Mouse (Mus musculus): ENCODE data around the gene Limch1. TPM values are rescaled to one million over a fixed set of nuclear protein-coding genes. Genes with fewer than 3 reads are reported as not detected.

Gene Limch1
- total and polyA plus RNA-seq, 2 experiments: 0.13 to 0.55 TPM

DNA sequence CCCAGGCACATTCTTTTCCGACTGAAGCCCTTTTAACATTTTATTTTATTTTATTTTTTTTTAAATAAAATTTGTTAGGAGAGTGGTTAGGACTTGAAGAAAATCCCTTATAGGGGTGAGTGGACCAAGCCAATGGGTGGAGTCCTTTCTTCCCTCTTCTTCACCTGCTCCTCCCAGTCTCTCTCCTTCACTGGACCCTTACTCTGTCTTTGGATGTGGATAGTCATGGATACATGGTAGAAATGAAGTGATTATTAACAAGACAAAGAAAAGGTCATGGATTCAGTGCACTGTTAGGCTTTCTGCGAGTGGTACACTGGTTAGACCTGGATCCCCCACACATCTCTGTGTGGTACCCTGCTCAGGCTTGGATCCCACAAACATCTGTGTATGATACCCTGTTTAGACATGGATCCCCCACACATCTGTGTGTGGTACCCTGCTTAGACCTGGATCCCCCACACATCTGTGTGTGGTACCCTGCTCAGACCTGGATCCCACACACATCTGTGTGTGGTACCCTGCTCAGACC, 12.1 kb downstream of the Limch1 start:
- WGBS: 75% methylated on average over 2 of the region's 2 CpGs
- Histone ChIP-seq H3K4me1 (ENCODE audit: control insufficient read depth, insufficient read depth, low read length) (peaks cover 2% of the 10 kb centered on the region; the same call in 1 of the 2 replicates), H3K4me3 (ENCODE audit: insufficient read depth, low read depth, low read length) (no peak overlapping the region), H3K9ac (ENCODE audit: low read depth, low read length) (no peak overlapping the region), H3K27me3 (ENCODE audit: control insufficient read depth, insufficient read depth, low read length) (no peaks in the 10 kb centered on the region), H3K36me3 (ENCODE audit: control insufficient read depth, insufficient read depth, low read length) (no peaks in the 10 kb centered on the region), H3K79me2 (ENCODE audit: control insufficient read depth, insufficient read depth, low read length) (no peaks in the 10 kb centered on the region), H3K27ac (replicated peaks; ENCODE audit: insufficient read depth, low read depth, low read length) (no peak overlapping the region)
- no peak for DNase-seq (ENCODE audit: extremely low read depth, low read depth, low spot score)
- TF ChIP-seq POLR2A (IDR thresholded peaks at IDR 0.05; ENCODE audit: extremely low read depth, insufficient read depth, low read length): no peak

DNA sequence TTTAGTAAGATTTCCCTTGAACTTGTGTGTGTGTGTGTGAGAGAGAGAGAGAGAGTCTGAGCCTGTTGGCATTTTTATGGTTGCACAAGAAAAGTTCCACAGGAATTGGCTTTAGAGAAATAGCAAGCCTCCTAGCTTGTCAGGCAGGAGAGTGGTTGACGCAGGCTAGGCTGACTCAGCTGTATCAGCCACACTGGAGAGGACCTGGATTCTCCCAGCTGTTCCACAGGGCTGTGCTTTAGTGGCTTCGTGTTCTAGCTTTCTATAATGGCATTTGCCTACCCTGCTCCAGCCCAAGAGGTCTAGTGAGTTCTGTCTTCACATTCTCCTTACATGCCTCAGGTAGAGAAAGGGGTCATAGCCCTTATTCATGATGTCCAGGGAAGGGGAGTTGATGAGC, 13.7 kb downstream of the Limch1 start:
- no peaks in the 10 kb centered on the region for H3K79me2 ChIP-seq (ENCODE audit: control insufficient read depth, insufficient read depth, low read length)
- no peak for TF ChIP-seq POLR2A (IDR thresholded peaks at IDR 0.05; ENCODE audit: extremely low read depth, insufficient read depth, low read length)
- TF ChIP-seq CTCF (IDR thresholded peaks at IDR 0.05; ENCODE audit: low read depth, low read length): no peak

DNA sequence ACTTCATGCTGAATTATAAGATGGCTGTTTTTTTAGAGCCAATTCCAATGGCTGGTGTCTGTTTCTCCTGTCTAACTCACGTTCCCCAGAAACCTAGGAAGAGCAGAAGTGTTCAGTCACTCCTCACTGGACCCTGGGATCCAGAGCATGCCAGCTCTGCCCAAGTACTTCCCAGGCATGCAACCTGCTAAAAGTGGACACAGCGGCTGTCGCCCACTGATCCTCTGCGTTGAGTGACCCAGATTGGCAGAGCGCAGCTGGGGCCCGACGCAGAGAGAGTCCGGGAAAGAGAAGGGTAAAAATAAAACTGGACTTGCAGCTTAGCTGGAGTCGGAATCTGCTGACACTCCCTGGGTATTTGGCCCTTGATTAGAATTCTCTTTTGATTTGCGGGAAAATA, 15.1 kb downstream of the Limch1 start:
- DNase-seq (ENCODE audit: extremely low read depth, low read depth, low spot score): no peak
- Histone ChIP-seq H3K4me3 (ENCODE audit: insufficient read depth, low read depth, low read length) (no peak overlapping the region), H3K4me1 (ENCODE audit: control insufficient read depth, insufficient read depth, low read length) (no peaks in the 10 kb centered on the region), H3K9ac (ENCODE audit: low read depth, low read length) (no peak overlapping the region), H3K79me2 (ENCODE audit: control insufficient read depth, insufficient read depth, low read length) (no peaks in the 10 kb centered on the region), H3K27ac (replicated peaks; ENCODE audit: insufficient read depth, low read depth, low read length) (no peak overlapping the region), H3K36me3 (ENCODE audit: control insufficient read depth, insufficient read depth, low read length) (no peaks in the 10 kb centered on the region), H3K27me3 (ENCODE audit: control insufficient read depth, insufficient read depth, low read length) (no peaks in the 10 kb centered on the region)
- no peak for TF ChIP-seq POLR2A (IDR thresholded peaks at IDR 0.05; ENCODE audit: extremely low read depth, insufficient read depth, low read length)
- no peak for TF ChIP-seq CTCF (IDR thresholded peaks at IDR 0.05; ENCODE audit: low read depth, low read length)
- 89% methylated on average over 10 of the region's 10 CpGs for WGBS

More for the DNA sequence above, 13.7 kb downstream of the Limch1 start:
- no peaks in the 10 kb centered on the region for H3K4me1 ChIP-seq (ENCODE audit: control insufficient read depth, insufficient read depth, low read length)
- H3K36me3 ChIP-seq (ENCODE audit: control insufficient read depth, insufficient read depth, low read length): no peaks in the 10 kb centered on the region
- WGBS: 73% methylated on average over 2 of the region's 2 CpGs
- no peaks in the 10 kb centered on the region for H3K27me3 ChIP-seq (ENCODE audit: control insufficient read depth, insufficient read depth, low read length)
- no peak overlapping the region for H3K9ac ChIP-seq (ENCODE audit: low read depth, low read length)
- no peak for DNase-seq (ENCODE audit: extremely low read depth, low read depth, low spot score)
- H3K4me3 ChIP-seq (ENCODE audit: insufficient read depth, low read depth, low read length): no peak overlapping the region
- no peak overlapping the region for H3K27ac ChIP-seq (replicated peaks; ENCODE audit: insufficient read depth, low read depth, low read length)

DNA sequence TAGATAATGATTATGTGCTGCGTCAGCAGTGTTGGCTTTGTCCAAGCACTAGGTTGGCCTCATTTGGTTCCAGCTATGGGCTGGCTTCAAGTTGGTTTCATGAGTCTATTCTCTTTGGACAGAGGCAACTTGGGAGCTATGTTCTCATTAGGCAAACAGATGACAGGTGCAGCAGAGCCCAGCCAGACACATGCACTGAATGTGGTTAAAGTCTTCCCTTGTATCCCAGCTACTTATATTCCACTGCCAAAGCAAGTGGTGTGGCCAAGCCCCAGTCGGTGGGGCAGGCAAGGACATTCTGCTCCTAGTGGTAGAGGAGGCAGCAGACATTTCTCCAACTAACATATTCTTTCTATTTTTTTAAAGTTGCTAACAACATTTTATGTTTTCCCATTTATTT, 16.4 kb downstream of the Limch1 start:
- H3K4me3 ChIP-seq (ENCODE audit: insufficient read depth, low read depth, low read length): no peak overlapping the region
- WGBS: 76% methylated on average over 2 of the region's 2 CpGs
- H3K4me1 ChIP-seq (ENCODE audit: control insufficient read depth, insufficient read depth, low read length): no peaks in the 10 kb centered on the region
- no peak overlapping the region for H3K27ac ChIP-seq (replicated peaks; ENCODE audit: insufficient read depth, low read depth, low read length)
- DNase-seq (ENCODE audit: extremely low read depth, low read depth, low spot score): no peak
- no peaks in the 10 kb centered on the region for H3K27me3 ChIP-seq (ENCODE audit: control insufficient read depth, insufficient read depth, low read length)
- no peaks in the 10 kb centered on the region for H3K36me3 ChIP-seq (ENCODE audit: control insufficient read depth, insufficient read depth, low read length)
- no peak overlapping the region for H3K9ac ChIP-seq (ENCODE audit: low read depth, low read length)
- H3K79me2 ChIP-seq (ENCODE audit: control insufficient read depth, insufficient read depth, low read length): no peaks in the 10 kb centered on the region
- TF ChIP-seq POLR2A (IDR thresholded peaks at IDR 0.05; ENCODE audit: extremely low read depth, insufficient read depth, low read length): no peak
- TF ChIP-seq CTCF (IDR thresholded peaks at IDR 0.05; ENCODE audit: low read depth, low read length): no peak

DNA sequence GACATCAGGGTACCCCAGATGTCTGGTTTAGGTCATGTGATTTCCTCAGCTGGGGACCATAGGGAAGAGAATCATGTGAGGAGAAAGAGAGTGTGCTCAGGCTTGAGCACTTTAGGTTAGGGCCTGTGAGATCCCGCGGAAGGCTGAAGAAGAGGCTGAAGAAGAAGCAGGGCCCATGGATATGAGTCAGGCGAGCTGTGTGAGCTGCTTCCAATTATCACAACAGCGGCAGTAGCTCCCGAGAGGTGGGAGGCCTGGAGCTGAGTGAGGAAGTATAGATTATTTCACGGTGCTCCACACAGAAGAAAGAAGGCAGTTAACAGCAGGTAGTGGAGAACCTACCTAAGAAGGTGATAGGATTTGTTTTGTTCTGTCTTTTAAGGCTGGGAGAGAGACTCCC, 18.5 kb downstream of the Limch1 start:
- Histone ChIP-seq H3K27ac (replicated peaks; ENCODE audit: insufficient read depth, low read depth, low read length) (no peak overlapping the region), H3K9ac (ENCODE audit: low read depth, low read length) (no peak overlapping the region), H3K4me3 (ENCODE audit: insufficient read depth, low read depth, low read length) (no peak overlapping the region), H3K4me1 (ENCODE audit: control insufficient read depth, insufficient read depth, low read length) (no peaks in the 10 kb centered on the region), H3K36me3 (ENCODE audit: control insufficient read depth, insufficient read depth, low read length) (no peaks in the 10 kb centered on the region), H3K79me2 (ENCODE audit: control insufficient read depth, insufficient read depth, low read length) (no peaks in the 10 kb centered on the region), H3K27me3 (ENCODE audit: control insufficient read depth, insufficient read depth, low read length) (no peaks in the 10 kb centered on the region)
- 88% methylated on average over 6 of the region's 6 CpGs for WGBS
- DNase-seq (ENCODE audit: extremely low read depth, low read depth, low spot score): no peak
- TF ChIP-seq POLR2A (IDR thresholded peaks at IDR 0.05; ENCODE audit: extremely low read depth, insufficient read depth, low read length) (no peak), CTCF (IDR thresholded peaks at IDR 0.05; ENCODE audit: low read depth, low read length) (no peak)

DNA sequence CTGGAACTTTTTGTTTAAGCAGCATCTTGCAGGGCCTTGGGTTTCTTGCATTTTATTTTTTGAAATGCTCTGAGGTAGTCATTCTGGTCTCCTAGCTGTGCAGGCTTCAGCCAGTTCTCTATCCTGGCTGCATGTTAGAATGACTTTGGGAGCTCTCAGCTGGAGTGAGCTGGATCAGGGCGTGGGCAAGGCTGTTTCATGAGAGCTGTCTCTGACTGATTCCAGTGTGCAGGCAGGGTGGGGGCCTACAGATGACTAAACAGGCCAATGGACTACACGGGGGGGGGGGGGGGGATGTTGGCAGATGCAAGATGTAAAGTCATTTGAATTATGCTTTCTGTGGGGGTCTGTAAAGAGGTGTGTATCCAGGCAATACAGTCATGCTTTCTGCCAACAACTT, 20.3 kb downstream of the Limch1 start:
- no peak overlapping the region for H3K9ac ChIP-seq (ENCODE audit: low read depth, low read length)
- 66% methylated on average over 2 of the region's 2 CpGs for WGBS
- no peak overlapping the region for H3K4me3 ChIP-seq (ENCODE audit: insufficient read depth, low read depth, low read length)
- no peak for TF ChIP-seq POLR2A (IDR thresholded peaks at IDR 0.05; ENCODE audit: extremely low read depth, insufficient read depth, low read length)
- no peak for TF ChIP-seq CTCF (IDR thresholded peaks at IDR 0.05; ENCODE audit: low read depth, low read length)
- DNase-seq (ENCODE audit: extremely low read depth, low read depth, low spot score): no peak
- H3K27me3 ChIP-seq (ENCODE audit: control insufficient read depth, insufficient read depth, low read length): no peaks in the 10 kb centered on the region
- H3K79me2 ChIP-seq (ENCODE audit: control insufficient read depth, insufficient read depth, low read length): no peaks in the 10 kb centered on the region
- H3K4me1 ChIP-seq (ENCODE audit: control insufficient read depth, insufficient read depth, low read length): no peaks in the 10 kb centered on the region
- no peaks in the 10 kb centered on the region for H3K36me3 ChIP-seq (ENCODE audit: control insufficient read depth, insufficient read depth, low read length)
- H3K27ac ChIP-seq (replicated peaks; ENCODE audit: insufficient read depth, low read depth, low read length): no peak overlapping the region
